Mouse (Mus musculus): Measurements from ENCODE around the gene Ushbp1.
A peak's percentile ranks its signal among the peaks of the same experiment; 100 is the strongest.
"Not testable (repeated sequence)": the region's sequence is repeated elsewhere in the genome, so short reads cannot be mapped to it uniquely, and the experiment has no call there.

The Ushbp1 gene

DNA sequence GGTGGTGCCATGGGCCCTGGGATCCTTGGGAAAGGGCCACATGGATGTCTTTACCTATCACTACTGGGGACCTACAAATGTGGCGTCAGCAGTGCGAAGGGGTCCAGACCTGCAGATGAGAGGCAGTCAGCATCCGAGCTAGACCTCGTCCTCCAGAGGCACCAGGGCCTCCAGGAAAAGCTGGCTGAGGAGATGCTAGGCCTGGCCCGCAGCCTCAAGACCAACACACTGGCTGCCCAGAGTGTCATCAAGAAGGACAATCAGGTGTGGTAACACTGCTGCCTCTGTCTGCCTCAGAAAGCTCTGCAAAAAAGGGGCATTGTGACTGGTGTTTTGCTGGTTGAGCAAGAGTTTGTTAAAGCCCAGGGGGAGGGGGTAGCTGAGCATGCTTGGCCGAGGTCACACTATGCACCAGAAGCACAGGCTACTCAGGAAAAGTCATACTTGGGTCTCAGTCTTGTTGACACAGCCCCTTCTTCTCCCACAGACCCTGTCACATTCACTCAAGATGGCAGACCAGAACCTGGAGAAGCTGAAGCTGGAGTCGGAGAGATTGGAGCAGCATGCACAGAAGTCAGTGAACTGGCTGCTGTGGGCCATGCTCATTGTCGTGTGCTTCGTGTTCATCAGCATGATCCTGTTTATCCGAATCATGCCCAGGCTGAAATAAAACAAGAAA, 26.4 kb downstream of the Ushbp1 start:
- DNase-seq: no peak

- no peak for DNase-seq
Measured at GRCm38 (mm10) chr8:71368366-71368765, 27.2 kb downstream of the Ushbp1 start.

DNA sequence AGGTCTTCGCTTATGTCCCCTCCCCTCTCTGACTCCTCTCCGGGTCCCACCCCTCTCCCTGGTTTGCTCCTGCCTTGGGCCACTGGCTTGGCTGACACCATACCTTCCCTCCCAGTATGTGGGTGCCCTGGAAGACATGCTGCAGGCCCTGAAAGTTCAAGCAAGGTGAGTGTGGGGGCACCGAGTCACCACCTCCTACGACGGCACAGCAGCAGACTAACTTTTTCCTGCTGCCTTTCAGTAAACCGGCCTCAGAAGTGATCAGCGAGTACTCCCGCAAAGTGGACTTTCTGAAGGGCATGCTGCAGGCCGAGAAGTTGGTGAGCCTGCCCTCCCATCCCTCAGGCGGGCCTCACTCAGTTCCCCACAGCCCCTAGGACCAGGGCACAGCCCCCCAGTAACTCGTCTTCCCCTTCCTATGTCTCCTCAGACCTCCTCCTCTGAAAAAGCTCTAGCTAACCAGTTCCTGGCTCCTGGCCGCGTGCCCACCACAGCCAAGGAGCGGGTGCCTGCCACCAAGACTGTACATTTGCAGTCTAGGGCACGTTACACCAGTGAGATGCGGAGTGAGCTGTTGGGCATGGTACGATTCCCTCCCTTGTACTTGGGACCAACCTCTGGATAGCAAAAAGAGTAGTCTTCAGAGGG, 27.9 kb downstream of the Ushbp1 start:
- DNase-seq: no peak

DNA sequence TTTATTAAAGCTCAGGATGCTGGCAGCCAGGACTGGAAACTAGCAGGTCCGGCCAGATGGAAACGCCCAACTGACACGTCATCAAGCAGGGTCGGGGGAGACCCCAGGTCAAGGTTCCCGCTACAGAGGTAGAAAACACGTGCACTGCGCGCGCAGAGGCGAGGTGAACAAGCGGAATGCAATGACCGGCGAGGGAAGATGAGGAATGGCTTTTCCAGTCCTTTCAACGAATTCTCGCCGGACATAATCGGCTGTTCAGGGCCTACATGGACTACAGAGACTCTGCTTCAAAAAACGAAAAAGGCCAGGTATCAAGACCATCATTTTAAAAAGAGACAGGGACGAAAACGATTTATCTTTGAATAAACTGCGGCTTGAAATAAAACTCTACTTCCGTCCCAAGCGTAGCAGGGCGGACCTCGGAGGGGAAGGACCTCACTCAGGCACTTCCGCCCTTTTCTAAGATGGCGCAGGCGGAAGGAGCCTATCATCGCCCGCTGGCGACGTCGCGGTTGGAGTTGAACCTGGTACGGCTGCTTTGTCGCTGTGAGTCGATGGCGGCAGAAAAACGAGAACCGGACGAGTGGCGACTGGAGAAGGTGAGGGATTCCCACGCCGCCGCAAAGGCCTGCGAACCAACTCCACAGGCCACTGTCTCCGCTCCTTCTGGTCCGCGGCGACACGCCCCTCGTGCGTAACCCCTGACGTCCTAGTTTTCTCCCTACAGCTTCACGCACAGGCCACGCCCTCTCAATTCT, 28.7 kb downstream of the Ushbp1 start, which contains the start of gene Use1:
Gene Use1 (plus strand): TSS at position 78 of the 758 bp plus-strand sequence.
- DNase-seq: peak; percentile 100

DNA sequence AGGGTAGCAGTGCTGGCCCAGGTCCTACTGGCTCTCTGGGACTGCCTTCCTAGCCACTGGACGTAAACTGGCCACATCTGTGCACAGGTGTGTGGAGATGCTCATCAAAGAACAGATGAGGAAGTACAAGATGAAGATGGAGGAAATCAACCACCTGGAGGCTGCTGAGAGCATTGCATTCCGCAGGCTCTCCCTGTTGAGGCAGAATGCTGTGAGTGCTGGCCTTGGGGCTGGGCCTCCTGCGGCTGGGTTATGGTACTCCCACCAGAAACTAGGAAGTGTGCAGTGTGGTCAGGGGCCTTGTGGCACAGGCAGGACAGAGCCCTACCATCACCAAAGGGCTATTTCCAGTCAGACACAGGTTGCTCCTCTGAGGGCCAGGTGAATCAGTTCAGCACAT, 37.6 kb downstream of the Ushbp1 start:
- no peak for DNase-seq

DNA sequence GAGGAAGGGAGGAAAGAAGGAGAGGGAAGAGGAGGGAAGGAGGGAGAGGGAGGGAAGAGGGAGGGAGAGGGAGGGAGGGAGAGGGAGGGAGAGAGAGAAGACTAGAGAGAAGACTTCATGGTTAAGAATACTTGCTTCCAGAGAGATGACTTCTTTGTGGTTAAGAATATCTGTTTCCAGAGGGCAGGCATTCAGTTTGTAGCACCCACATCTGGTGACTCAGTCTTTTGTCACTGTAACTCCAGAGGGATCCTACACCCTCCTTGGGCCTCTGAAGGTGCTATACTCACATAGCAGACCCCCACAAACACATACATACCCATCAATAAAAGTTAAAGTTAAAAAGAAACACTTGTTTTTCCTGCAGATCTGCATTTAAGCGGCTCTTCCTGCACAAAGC, 44.1 kb downstream of the Ushbp1 start:
- no peak for DNase-seq

- DNase-seq: no peak
Measured at GRCm38 (mm10) chr8:71351117-71351516, 44.5 kb downstream of the Ushbp1 start.

DNA sequence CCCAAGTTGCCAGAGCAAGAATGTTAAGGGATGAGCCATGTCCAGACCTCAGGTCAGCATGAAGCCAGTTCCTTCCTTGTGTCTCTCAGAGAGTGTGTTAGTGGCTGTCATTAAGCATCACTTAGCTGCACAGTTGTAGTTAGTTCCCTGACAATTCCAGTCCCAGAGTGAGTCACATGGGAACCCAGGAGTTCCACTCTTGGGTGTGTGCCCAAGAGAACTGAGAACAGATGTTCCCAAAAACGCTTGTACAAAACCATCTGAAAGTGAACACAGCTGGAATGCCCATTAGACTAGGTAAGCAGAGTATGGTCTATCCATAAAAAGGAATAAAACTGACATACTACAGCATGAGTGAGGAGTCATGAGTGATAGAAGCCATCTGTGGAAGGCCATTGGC, 49.0 kb downstream of the Ushbp1 start:
- DNase-seq: no peak

DNA sequence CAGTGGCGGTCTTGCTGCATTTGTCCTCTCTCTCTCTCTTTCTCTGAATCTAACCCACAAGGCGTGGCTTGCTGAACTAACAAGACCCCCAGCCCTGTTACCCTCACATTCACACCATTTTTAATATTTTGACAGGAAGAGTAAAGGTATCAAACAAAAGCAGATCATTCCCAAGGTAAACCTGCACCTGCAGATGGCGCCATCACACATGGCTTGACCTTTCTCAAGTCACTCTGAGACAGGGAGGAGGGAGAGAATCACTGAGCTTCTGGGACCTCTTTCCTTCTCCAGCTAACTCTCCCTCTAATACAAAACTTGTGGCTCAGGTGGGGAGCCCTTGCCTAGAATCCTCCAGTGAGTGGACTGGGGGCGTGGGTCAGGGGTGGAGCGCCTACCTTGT, 55.0 kb downstream of the Ushbp1 start:
- no peak for DNase-seq

- not testable (repeated sequence) for DNase-seq
Measured at GRCm38 (mm10) chr8:71337834-71338233, 57.8 kb downstream of the Ushbp1 start.

Measured in heart, adult 11 months (tissue).